Mouse (Mus musculus) cerebellum, adult 18-20 months (tissue): Measurements from ENCODE around the gene Ccp110.

ENCODE experiments used
- DNase-seq, 2 experiments: peaks; one replicate each; pipeline ENCODE4 v3.0.0; 2021

The Ccp110 gene

DNA sequence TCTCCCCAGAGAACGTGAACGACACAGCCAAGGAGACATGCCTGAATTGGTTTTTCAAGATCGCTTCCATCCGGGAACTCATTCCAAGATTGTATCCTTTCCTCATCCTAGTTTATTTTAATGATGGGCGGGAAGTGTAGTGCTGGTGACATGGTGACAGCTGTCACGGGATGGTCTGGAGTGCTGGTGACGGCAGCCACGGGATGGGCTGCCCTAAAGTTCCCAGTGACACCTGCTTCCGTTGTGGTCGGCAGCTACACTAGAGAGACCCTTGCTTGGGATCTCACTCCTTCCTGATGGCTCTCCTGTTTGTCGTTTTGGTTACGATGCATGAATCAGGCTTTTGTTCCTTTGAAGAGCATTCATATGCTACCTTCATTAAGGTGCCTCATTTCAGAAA is 60.7 kb downstream of the Ccp110 start:
- no peak for DNase-seq

DNA sequence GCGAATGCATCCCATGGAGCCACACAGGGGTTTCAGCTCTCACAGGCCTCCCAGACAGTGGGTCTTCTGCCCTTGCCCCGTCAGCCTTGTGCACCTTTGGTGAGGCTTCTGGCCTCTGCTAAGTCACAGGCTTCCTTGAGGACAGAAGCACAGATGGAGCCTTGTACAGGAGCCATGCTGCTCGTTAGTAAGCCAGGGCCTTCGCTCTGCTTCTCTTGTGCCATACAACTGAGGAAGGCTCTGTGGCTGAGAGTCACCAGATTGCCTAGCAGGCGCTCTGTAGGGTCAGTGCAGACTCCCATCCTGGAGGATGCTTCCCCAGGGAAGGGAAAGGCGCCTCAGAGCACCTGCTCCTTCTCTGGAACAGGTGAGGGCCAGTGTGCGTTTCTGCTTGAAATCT is 63.6 kb downstream of the Ccp110 start:
- DNase-seq, result no peak

DNA sequence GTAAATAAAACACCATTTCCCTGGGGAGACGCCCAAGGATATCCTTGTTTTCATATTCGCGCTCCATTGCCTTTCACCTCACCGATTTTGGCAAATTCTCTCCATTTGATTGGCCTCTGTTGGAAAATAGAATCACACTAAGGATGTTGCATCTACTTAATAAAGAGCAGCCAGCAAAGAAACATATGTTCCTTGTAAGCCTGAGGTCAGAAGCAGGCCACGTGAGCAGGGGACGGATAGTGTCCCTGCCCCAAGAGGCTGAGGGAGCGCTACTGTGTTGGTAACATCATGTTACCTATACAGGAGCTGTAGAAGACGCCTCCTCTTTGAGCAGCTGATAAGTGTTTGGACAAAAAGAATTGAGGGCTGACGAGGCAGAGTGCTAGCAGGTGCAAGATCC is 64.1 kb downstream of the Ccp110 start:
- DNase-seq, result no peak

DNA sequence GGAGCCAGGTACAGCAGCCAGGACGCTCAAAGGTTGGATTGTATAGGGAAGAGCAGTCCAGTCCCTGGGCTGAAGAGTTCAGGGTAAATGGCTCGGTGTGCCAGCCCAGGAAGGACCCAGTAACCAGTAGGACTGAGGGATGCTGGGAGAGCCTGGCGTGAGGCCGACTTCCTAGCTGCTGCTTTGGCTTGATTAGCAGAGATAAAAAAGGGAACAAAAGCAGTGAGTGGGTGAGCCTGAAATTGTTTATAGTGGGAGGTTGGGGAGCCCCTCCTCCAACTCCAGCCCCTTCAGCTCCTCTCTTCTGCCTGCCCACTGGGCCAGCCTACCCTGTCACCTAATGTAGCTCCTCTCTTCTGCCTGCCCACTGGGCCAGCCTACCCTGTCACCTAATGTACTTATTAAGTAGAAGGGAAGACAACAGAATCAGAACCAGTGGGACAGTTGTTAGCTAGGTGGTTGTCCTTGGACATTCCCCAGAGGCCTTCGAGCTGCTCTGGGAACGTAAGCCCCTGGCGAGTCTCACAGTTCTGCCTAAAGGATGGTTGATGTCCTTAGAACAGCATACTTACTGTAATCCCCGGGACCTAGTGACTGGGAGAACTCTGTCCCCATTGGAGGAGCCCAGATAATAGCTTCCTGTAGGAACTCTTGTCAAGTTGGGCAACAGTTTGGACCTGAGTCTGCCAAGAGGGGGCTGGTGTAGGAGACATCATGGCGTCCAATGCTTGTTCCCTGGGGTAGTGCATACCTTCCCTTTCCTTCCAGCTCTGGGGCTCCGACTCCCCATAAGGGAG is 65.4 kb downstream of the Ccp110 start:
- DNase-seq, result peak; percentile 64 to 68

DNA sequence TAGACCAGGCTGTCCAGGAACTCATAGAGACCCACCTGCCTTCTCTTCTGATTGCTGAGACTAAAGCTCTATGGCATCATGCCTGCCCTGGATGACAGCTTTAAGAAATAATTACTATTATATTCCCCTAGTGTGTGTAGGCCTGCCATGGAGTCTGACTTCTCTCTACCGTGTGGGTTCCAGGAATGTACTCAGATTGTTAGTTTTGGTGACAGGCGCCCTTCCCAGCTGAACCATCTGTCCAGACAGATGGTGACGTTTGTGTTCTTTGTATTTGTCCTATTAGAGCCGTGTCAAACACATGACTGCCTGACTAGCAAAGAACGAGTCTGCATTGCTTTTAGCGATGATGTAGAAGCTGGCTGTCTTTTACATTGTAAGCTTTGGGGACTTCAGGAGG is 66.2 kb downstream of the Ccp110 start:
- peak; percentile 84 to 86 for DNase-seq

DNA sequence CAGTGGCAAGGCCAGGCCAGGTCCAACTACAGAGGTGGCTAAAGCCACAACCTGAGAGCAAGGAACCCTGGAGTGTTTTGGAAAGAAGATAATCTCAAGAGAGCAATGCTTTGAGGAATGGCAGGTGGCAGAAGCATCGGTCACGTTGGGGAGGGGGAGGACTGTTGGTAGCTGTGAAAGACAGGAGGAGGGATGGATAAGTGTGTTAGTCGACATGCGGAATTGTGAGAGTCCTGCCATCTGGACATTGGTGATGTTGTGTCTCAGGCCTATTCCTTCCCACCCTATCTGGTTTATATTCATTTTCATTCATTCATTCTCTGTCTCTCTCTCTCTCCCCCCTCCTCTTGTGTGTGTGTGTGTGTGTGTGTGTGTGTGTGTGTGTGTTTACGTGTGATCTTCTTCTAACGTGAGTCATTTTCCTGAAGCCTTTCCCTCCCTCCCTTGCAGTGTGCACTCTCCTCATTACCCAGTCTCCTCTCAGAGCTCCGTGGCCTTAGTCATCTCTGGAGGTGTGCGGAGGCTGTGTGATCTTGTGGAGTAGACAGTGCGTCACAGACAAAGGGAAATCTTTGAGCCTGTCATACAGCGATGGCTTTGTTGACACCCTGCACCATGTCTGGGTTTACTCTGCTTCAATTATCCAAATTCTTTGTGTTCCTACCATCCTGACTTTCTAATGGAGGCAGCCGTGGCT is 71.1 kb downstream of the Ccp110 start:
- no peak for DNase-seq

DNA sequence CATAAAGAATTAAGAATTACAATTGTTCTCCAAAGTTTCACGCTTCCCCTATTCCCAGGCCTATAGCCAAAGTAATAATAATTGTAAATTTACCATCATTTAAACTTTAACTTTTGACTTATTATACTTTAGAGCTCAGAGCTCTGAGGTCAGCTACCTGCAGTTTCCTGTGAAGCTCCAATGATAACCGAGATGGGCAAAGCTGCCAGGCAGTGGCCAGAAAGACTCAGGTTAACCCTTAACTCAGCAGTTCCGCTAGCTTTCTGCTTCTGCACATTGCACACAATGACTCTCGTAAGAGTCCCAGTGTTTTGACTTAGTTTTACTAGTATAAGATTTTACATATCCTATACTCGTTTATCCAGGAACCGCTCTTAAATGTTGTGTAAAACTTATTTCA is 73.7 kb downstream of the Ccp110 start:
- DNase-seq, result no peak
